Mouse (Mus musculus): ENCODE data around the gene Gm20388. TPM values are rescaled to one million over a fixed set of nuclear protein-coding genes. Genes with fewer than 3 reads are reported as not detected.

Gene Gm20388
- polyA plus RNA-seq, 1 experiment from 2014 or later: not detected

GRCm38 (mm10) chr8:120454404-120454803 lies 543.8 kb downstream of the Gm20388 start:
- ATAC-seq (ENCODE audit: insufficient number of reproducible peaks, insufficient read depth, low FRiP score, low read depth): no peak
- Histone ChIP-seq H3K9me3 (ENCODE audit: control insufficient read depth, low read length) (no peaks in the 10 kb centered on the region), H3K27ac (replicated peaks in 1 of 2; ENCODE audit: control insufficient read depth in 1 of 2, insufficient read depth in 1 of 2, low read depth in 2 of 2, low read length in 2 of 2) (no peak overlapping the region), H3K4me1 (ENCODE audit: control insufficient read depth in 2 of 2, insufficient read depth in 2 of 2, low read length in 2 of 2) (peaks cover 21 to 27% of the 10 kb centered on the region in 2 experiments), H3K36me3 (ENCODE audit: control insufficient read depth, insufficient read depth, low read length) (no peaks in the 10 kb centered on the region), H3K4me2 (ENCODE audit: low read length) (no peak overlapping the region), H3K27me3 (ENCODE audit: control insufficient read depth, insufficient read depth, low read length) (no peaks in the 10 kb centered on the region), H3K4me3 (ENCODE audit: control insufficient read depth in 1 of 2, insufficient read depth in 1 of 2, low read depth in 1 of 2, low read length in 2 of 2) (no peak overlapping the region), H3K9ac (ENCODE audit: low read length) (no peak overlapping the region)
- 40% methylated on average over 6 of the region's 6 CpGs for WGBS

GRCm38 (mm10) chr8:120460375-120460774 lies 549.7 kb downstream of the Gm20388 start:
- H3K4me2 ChIP-seq (ENCODE audit: low read length): no peak overlapping the region
- no peaks in the 10 kb centered on the region for H3K9me3 ChIP-seq (ENCODE audit: control insufficient read depth, low read length)
- no peaks in the 10 kb centered on the region for H3K36me3 ChIP-seq (ENCODE audit: control insufficient read depth, insufficient read depth, low read length)
- WGBS: 40% methylated on average over 6 of the region's 6 CpGs
- no peak overlapping the region for H3K27ac ChIP-seq (replicated peaks in 1 of 2; ENCODE audit: control insufficient read depth in 1 of 2, insufficient read depth in 1 of 2, low read depth in 2 of 2, low read length in 2 of 2)
- no peak overlapping the region for H3K4me3 ChIP-seq (ENCODE audit: control insufficient read depth in 1 of 2, insufficient read depth in 1 of 2, low read depth in 1 of 2, low read length in 2 of 2)
- no peak for ATAC-seq (ENCODE audit: insufficient number of reproducible peaks, insufficient read depth, low FRiP score, low read depth)
- no peak overlapping the region; the same call in 1 of the 2 replicates for H3K9ac ChIP-seq (ENCODE audit: low read length)
- peaks cover 42 to 52% of the 10 kb centered on the region in 2 experiments for H3K4me1 ChIP-seq (ENCODE audit: control insufficient read depth in 2 of 2, insufficient read depth in 2 of 2, low read length in 2 of 2)
- no peaks in the 10 kb centered on the region for H3K27me3 ChIP-seq (ENCODE audit: control insufficient read depth, insufficient read depth, low read length)

GRCm38 (mm10) chr8:120462119-120462551 lies 551.5 kb downstream of the Gm20388 start:
- ATAC-seq (ENCODE audit: insufficient number of reproducible peaks, insufficient read depth, low FRiP score, low read depth): 0 out of 2 replicates have a peak, but pooled peaks have one; percentile 22
- Histone ChIP-seq H3K27me3 (ENCODE audit: control insufficient read depth, insufficient read depth, low read length) (no peaks in the 10 kb centered on the region), H3K4me3 (ENCODE audit: control insufficient read depth in 1 of 2, insufficient read depth in 1 of 2, low read depth in 1 of 2, low read length in 2 of 2) (no peak overlapping the region), H3K4me1 (ENCODE audit: control insufficient read depth in 2 of 2, insufficient read depth in 2 of 2, low read length in 2 of 2) (peaks cover 53 to 64% of the 10 kb centered on the region in 2 experiments), H3K27ac (replicated peaks in 1 of 2; ENCODE audit: control insufficient read depth in 1 of 2, insufficient read depth in 1 of 2, low read depth in 2 of 2, low read length in 2 of 2) (peak overlapping the region; percentile 34 to 56), H3K9me3 (ENCODE audit: control insufficient read depth, low read length) (no peaks in the 10 kb centered on the region), H3K36me3 (ENCODE audit: control insufficient read depth, insufficient read depth, low read length) (no peaks in the 10 kb centered on the region), H3K9ac (ENCODE audit: low read length) (peak overlapping the region; percentile 31), H3K4me2 (ENCODE audit: low read length) (peak overlapping the region; percentile 44)
- WGBS: 4% methylated on average over 15 of the region's 15 CpGs

GRCm38 (mm10) chr8:120462611-120463010 lies 552.0 kb downstream of the Gm20388 start:
- no peak for ATAC-seq (ENCODE audit: insufficient number of reproducible peaks, insufficient read depth, low FRiP score, low read depth)
- Histone ChIP-seq H3K9me3 (ENCODE audit: control insufficient read depth, low read length) (no peaks in the 10 kb centered on the region), H3K36me3 (ENCODE audit: control insufficient read depth, insufficient read depth, low read length) (no peaks in the 10 kb centered on the region), H3K27ac (replicated peaks in 1 of 2; ENCODE audit: control insufficient read depth in 1 of 2, insufficient read depth in 1 of 2, low read depth in 2 of 2, low read length in 2 of 2) (peak overlapping the region; percentile 34 to 56), H3K27me3 (ENCODE audit: control insufficient read depth, insufficient read depth, low read length) (no peaks in the 10 kb centered on the region), H3K4me3 (ENCODE audit: control insufficient read depth in 1 of 2, insufficient read depth in 1 of 2, low read depth in 1 of 2, low read length in 2 of 2) (no peak overlapping the region), H3K4me2 (ENCODE audit: low read length) (peak overlapping the region; percentile 44; the same call in 1 of the 2 replicates), H3K9ac (ENCODE audit: low read length) (peak overlapping the region; percentile 31; the same call in 1 of the 2 replicates), H3K4me1 (ENCODE audit: control insufficient read depth in 2 of 2, insufficient read depth in 2 of 2, low read length in 2 of 2) (peaks cover 53 to 64% of the 10 kb centered on the region in 2 experiments)
- WGBS: 55% methylated on average over 6 of the region's 6 CpGs

- peaks cover 53 to 64% of the 10 kb centered on the region in 2 experiments for H3K4me1 ChIP-seq (ENCODE audit: control insufficient read depth in 2 of 2, insufficient read depth in 2 of 2, low read length in 2 of 2)
- H3K27ac ChIP-seq (replicated peaks in 1 of 2; ENCODE audit: control insufficient read depth in 1 of 2, insufficient read depth in 1 of 2, low read depth in 2 of 2, low read length in 2 of 2): 0 out of 4 replicates have a peak overlapping the region, but pooled peaks have one; percentile 9 to 31
- ATAC-seq (ENCODE audit: insufficient number of reproducible peaks, insufficient read depth, low FRiP score, low read depth): no peak
- H3K4me3 ChIP-seq (ENCODE audit: control insufficient read depth in 1 of 2, insufficient read depth in 1 of 2, low read depth in 1 of 2, low read length in 2 of 2): no peak overlapping the region
- no peaks in the 10 kb centered on the region for H3K9me3 ChIP-seq (ENCODE audit: control insufficient read depth, low read length)
- WGBS: 91% methylated on average over 9 of the region's 9 CpGs
- H3K36me3 ChIP-seq (ENCODE audit: control insufficient read depth, insufficient read depth, low read length): no peaks in the 10 kb centered on the region
- no peaks in the 10 kb centered on the region for H3K27me3 ChIP-seq (ENCODE audit: control insufficient read depth, insufficient read depth, low read length)
- H3K4me2 ChIP-seq (ENCODE audit: low read length): no peak overlapping the region
- no peak overlapping the region for H3K9ac ChIP-seq (ENCODE audit: low read length)
Measured at GRCm38 (mm10) chr8:120463918-120464584, 553.4 kb downstream of the Gm20388 start.

- no peak overlapping the region for H3K4me3 ChIP-seq (ENCODE audit: control insufficient read depth in 1 of 2, insufficient read depth in 1 of 2, low read depth in 1 of 2, low read length in 2 of 2)
- H3K27ac ChIP-seq (replicated peaks in 1 of 2; ENCODE audit: control insufficient read depth in 1 of 2, insufficient read depth in 1 of 2, low read depth in 2 of 2, low read length in 2 of 2): peak overlapping the region; percentile 9 to 31; a peak in 1 of 4 replicates
- peaks cover 50 to 59% of the 10 kb centered on the region in 2 experiments for H3K4me1 ChIP-seq (ENCODE audit: control insufficient read depth in 2 of 2, insufficient read depth in 2 of 2, low read length in 2 of 2)
- no peak for ATAC-seq (ENCODE audit: insufficient number of reproducible peaks, insufficient read depth, low FRiP score, low read depth)
- H3K4me2 ChIP-seq (ENCODE audit: low read length): no peak overlapping the region
- 31% methylated on average over 4 of the region's 4 CpGs for WGBS
- no peak overlapping the region for H3K9ac ChIP-seq (ENCODE audit: low read length)
- no peaks in the 10 kb centered on the region for H3K27me3 ChIP-seq (ENCODE audit: control insufficient read depth, insufficient read depth, low read length)
- no peaks in the 10 kb centered on the region for H3K9me3 ChIP-seq (ENCODE audit: control insufficient read depth, low read length)
- H3K36me3 ChIP-seq (ENCODE audit: control insufficient read depth, insufficient read depth, low read length): no peaks in the 10 kb centered on the region
Measured at GRCm38 (mm10) chr8:120464585-120464937, 553.9 kb downstream of the Gm20388 start.

GRCm38 (mm10) chr8:120465710-120466109 lies 555.1 kb downstream of the Gm20388 start:
- Histone ChIP-seq H3K27ac (replicated peaks in 1 of 2; ENCODE audit: control insufficient read depth in 1 of 2, insufficient read depth in 1 of 2, low read depth in 2 of 2, low read length in 2 of 2) (peak overlapping the region; percentile 40 to 64), H3K36me3 (ENCODE audit: control insufficient read depth, insufficient read depth, low read length) (no peaks in the 10 kb centered on the region), H3K4me2 (ENCODE audit: low read length) (peak overlapping the region; percentile 14; the same call in 1 of the 2 replicates), H3K4me3 (ENCODE audit: control insufficient read depth in 1 of 2, insufficient read depth in 1 of 2, low read depth in 1 of 2, low read length in 2 of 2) (no peak overlapping the region), H3K27me3 (ENCODE audit: control insufficient read depth, insufficient read depth, low read length) (no peaks in the 10 kb centered on the region), H3K4me1 (ENCODE audit: control insufficient read depth in 2 of 2, insufficient read depth in 2 of 2, low read length in 2 of 2) (peaks cover 39 to 47% of the 10 kb centered on the region in 2 experiments), H3K9ac (ENCODE audit: low read length) (no peak overlapping the region), H3K9me3 (ENCODE audit: control insufficient read depth, low read length) (no peaks in the 10 kb centered on the region)
- peak; percentile 33; the same call in 1 of the 2 replicates for ATAC-seq (ENCODE audit: insufficient number of reproducible peaks, insufficient read depth, low FRiP score, low read depth)
- 8% methylated on average over 8 of the region's 8 CpGs for WGBS

All from heart, embryonic 14.5 days (tissue).